Mouse (Mus musculus) kidney, embryonic 14.5 days (tissue): ENCODE results near the gene Tnxb. TPM values are rescaled to one million over a fixed set of nuclear protein-coding genes. Genes with fewer than 3 reads are reported as not detected.
"Not testable (repeated sequence)": the region's sequence is repeated elsewhere in the genome, so short reads cannot be mapped to it uniquely, and the experiment has no call there.

ENCODE experiments used
- ATAC-seq: fragments of 200-750 bp; cut with Nextera tagmentation; 2 replicates; pipeline ENCODE4 v1.8.0; 2017; ENCODE audit warnings: moderate number of reproducible peaks, mild to moderate bottlenecking, moderate TSS enrichment, moderate library complexity; ENCODE audit not compliant: low FRiP score, low TSS enrichment
- H3K27ac ChIP-seq: fragments of 300-500 bp; sonication (generic); 2 replicates; pipeline ENCODE4 v1.5.1; 2014; ENCODE audit warnings: low read depth, mild to moderate bottlenecking, low read length, moderate library complexity, mixed read lengths
- H3K27me3 ChIP-seq: fragments of 300-500 bp; sonication (generic); 2 replicates; pipeline ENCODE4 v1.6.1; 2014; ENCODE audit warnings: mild to moderate bottlenecking, low read length; ENCODE audit not compliant: control insufficient read depth, insufficient read depth
- H3K36me3 ChIP-seq: fragments of 300-500 bp; sonication (generic); 2 replicates; pipeline ENCODE4 v1.6.1; 2014; ENCODE audit warnings: low read length, mixed read lengths; ENCODE audit not compliant: control insufficient read depth, insufficient read depth
- H3K4me1 ChIP-seq: fragments of 300-500 bp; sonication (generic); 2 replicates; pipeline ENCODE4 v1.6.1; 2014; ENCODE audit warnings: low read length, mixed read lengths; ENCODE audit not compliant: control insufficient read depth, insufficient read depth
- H3K4me2 ChIP-seq: fragments of 300-500 bp; sonication (generic); replicated peaks from 2 replicates; pipeline ENCODE4 v1.6.1; 2014; ENCODE audit warnings: low read depth, mild to moderate bottlenecking, low read length
- H3K4me3 ChIP-seq: fragments of 300-500 bp; sonication (generic); 2 replicates; pipeline ENCODE4 v1.5.1; 2014; ENCODE audit warnings: mild to moderate bottlenecking, low read length
- H3K9ac ChIP-seq: fragments of 300-500 bp; sonication (generic); 2 replicates; pipeline ENCODE4 v1.6.1; 2014; ENCODE audit warnings: low read depth, mild to moderate bottlenecking, low read length, moderate library complexity
- H3K9me3 ChIP-seq: fragments of 300-500 bp; sonication (generic); 2 replicates; pipeline ENCODE4 v1.6.1; 2016; ENCODE audit warnings: low read length; ENCODE audit not compliant: control insufficient read depth
- WGBS: fragments of 180-500 bp; shearing (Covaris S2); extraction: QIAGEN DNeasy Blood & Tissue Kit; methylation state at CpG from one replicate; pipeline ENCODE4 v1.1.7; 2014; 5-methylcytosine and 5-hydroxymethylcytosine counted together
- polyA plus RNA-seq: library from polyadenylated mRNA; unstranded; fragments of >200 nt; fragmentation: Nextera tagmentation; extraction: Ambion mirVana; gene quantifications from 2 replicates; pipeline ENCODE4 v1.2.1, GENCODE M21; 2014

The Tnxb gene
- polyA plus RNA-seq, 1 experiment from 2014 or later, result 0.15 TPM

DNA sequence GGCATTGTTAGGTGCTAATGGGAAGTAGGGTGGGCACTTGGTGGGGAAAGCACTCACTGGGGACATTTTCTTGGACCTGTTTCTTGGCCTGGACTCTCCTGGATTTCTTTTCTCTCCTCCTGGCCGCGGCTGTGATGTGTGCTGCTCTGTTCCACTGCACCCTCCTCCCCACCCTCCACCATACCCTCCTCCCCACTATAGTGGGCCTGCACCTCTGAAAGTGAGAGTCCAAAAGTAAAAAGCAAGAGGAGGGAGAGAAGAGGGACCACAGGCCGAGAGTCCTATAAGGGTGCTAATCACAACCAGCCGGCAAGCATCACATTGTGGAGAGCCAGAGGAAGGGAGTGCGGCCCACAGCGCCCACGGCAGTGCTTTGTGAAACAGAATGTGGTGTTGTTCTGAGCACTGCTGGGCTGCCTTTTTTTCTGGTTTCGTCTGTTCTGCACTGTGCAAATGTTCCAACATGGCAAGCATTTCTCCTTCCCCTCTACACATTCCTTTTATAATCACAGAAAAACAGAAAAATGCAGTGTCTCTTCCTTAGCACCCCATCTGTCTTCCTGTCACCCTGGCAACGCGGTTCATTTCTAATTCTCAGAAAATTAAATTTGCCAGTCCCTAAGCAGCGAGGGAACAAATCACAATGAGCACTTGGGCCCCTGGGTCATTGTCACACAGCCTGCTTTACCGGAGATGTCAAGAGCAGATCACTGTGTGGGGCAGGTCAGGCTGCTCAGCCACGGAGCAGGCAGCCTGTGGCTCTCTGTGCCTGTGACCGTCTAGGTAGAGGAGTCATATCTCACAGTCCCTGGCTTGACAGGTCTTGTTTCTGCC is 29.5 kb downstream of the Tnxb start:
- Histone ChIP-seq H3K4me2 (no peak overlapping the region), H3K36me3 (no peaks in the 10 kb centered on the region), H3K27ac (no peak overlapping the region), H3K27me3 (no peaks in the 10 kb centered on the region), H3K4me3 (no peak overlapping the region), H3K4me1 (no peaks in the 10 kb centered on the region), H3K9ac (no peak overlapping the region), H3K9me3 (no peaks in the 10 kb centered on the region)
- ATAC-seq, result no peak
- WGBS, result 57% methylated on average over 14 of the region's 14 CpGs

DNA sequence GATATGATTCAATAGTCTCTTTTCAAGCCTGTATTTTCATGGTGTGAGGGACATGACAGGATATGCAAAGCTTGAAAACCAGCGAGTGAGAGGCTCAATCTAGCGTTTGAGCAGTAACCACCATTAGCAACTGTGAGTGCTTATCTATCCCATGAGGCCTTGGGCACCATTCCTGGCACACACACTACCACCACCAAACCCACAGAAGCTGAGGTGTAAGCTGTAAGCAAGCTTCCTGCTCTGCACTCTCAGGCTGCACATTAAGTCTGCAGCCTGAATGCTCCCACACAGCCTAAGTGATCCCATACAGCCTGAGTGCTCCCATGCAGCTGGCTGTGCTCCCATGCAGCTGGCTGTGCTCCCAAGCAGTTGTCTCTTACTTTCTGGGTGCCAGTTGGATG is 30.3 kb downstream of the Tnxb start:
- Histone ChIP-seq H3K4me1 (no peaks in the 10 kb centered on the region), H3K4me2 (no peak overlapping the region), H3K36me3 (no peaks in the 10 kb centered on the region), H3K9ac (no peak overlapping the region), H3K4me3 (no peak overlapping the region), H3K27ac (no peak overlapping the region), H3K27me3 (no peaks in the 10 kb centered on the region), H3K9me3 (no peaks in the 10 kb centered on the region)
- no peak for ATAC-seq
- 78% methylated on average over 2 of the region's 2 CpGs for WGBS

DNA sequence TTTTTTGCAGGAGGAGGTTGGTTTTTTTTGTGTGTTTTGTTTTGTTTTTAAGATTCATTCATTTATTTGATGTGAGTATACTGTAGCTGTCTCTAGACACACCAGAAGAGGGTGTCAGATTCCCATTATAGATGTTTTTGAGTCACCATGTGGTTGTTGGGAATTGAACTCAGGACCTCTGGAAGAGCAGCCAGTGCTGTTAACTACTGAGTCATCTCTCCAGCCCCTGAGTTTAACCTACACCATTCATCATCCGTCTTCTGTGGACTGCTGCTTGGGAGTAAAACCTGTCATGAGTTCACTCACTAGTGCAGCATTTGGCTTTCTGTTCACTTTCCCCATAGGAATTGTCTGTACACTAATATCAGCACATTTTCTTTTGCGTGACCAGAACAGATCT is 36.1 kb downstream of the Tnxb start:
- H3K9ac ChIP-seq, ATAC-seq: not testable (repeated sequence)

DNA sequence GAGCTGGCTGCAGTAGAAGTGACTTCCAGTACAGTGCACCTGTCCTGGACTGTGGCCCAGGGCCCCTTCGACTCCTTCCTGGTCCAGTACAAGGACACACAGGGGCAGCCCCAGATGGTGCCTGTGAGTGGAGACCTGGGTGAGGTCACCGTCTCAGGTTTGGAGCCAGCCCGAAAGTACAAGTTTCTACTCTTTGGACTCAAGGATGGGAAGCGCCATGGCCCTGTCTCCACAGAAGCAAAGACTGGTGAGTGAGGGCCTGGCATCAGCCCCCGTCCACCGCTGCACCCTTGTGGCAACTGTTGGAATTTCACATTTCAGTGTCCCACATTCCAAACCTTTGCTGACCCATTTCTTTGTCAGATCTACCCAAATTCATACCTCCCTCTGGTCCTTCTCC is 42.6 kb downstream of the Tnxb start:
- Histone ChIP-seq H3K4me1 (no peaks in the 10 kb centered on the region), H3K36me3 (no peaks in the 10 kb centered on the region), H3K4me3 (no peak overlapping the region), H3K9ac (no peak overlapping the region), H3K27ac (no peak overlapping the region), H3K4me2 (no peak overlapping the region), H3K27me3 (no peaks in the 10 kb centered on the region), H3K9me3 (no peaks in the 10 kb centered on the region)
- no peak for ATAC-seq
- 46% methylated on average over 6 of the region's 6 CpGs for WGBS

More for the DNA sequence above, 36.1 kb downstream of the Tnxb start:
- H3K4me1 ChIP-seq, H3K27me3 ChIP-seq, H3K36me3 ChIP-seq, H3K4me3 ChIP-seq, H3K9me3 ChIP-seq, H3K27ac ChIP-seq, H3K4me2 ChIP-seq: not testable (repeated sequence)
- 78% methylated on average over 2 of the region's 2 CpGs for WGBS

DNA sequence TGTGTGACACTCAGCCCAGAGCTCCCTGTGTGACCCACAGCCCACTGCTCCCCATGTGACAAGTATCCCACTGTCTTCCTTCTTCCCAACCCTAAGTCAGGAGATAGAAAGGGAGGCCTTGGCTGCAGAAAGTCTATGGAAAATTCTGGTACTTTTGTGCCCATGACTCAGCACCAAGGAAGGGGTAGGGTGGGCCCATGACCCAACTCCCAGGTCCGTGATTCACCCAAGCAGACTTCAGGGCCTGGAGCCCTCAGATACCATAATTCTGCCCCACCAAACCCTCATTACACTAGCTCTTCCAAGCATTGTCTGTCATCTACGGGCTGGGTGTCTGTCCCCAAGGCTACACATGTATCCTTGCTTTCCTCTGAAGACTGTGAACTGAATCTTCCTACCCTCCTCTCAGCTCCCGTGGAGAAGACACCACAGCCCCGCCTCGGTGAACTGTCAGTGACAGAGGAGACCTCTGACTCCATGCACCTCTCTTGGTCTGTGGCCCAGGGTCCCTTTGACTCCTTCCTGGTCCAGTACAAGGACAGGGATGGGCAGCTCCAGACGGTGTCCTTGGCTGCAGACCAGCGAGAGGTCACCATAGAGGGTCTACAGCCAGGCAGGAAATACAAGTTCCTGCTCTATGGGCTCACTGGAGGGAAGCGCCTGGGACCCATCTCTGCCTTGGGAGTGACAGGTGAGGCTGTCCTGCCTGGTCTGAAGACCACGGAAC is 44.0 kb downstream of the Tnxb start:
- not testable (repeated sequence) for H3K9me3 ChIP-seq, H3K9ac ChIP-seq, H3K4me2 ChIP-seq, H3K4me1 ChIP-seq, H3K27ac ChIP-seq, H3K4me3 ChIP-seq, H3K36me3 ChIP-seq, H3K27me3 ChIP-seq, ATAC-seq
- 75% methylated on average over 9 of the region's 9 CpGs for WGBS

DNA sequence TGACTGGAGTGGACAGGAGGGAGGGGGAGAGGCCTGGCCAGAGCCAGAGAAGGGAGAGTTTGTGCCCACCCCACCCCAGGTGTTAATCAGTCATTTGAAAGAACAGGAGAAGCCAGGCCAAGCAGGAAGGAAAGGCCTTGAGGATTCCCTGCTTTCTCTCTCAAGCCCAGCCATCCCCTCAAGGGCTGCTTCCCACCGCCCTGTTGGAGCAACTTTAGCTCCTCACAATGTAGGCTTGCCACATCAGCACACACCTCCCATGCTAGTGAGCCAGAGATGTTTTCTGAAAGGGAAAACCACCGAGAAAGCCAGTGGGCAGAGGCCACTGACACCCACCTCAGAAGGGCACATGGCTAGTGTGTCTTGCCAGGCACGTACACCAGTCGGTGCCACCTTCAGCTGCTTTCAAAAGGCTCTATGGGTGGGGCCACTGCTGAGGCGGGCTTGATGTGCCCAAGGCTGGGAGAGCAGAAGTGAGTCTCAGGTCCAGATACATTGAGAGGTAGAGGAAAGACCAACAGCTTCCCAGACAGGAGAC is 44.6 kb downstream of the Tnxb start:
- not testable (repeated sequence) for H3K9ac ChIP-seq, H3K4me3 ChIP-seq, H3K4me1 ChIP-seq, ATAC-seq, H3K9me3 ChIP-seq, H3K36me3 ChIP-seq, H3K4me2 ChIP-seq, H3K27me3 ChIP-seq, H3K27ac ChIP-seq
- 78% methylated on average over 5 of the region's 5 CpGs for WGBS

DNA sequence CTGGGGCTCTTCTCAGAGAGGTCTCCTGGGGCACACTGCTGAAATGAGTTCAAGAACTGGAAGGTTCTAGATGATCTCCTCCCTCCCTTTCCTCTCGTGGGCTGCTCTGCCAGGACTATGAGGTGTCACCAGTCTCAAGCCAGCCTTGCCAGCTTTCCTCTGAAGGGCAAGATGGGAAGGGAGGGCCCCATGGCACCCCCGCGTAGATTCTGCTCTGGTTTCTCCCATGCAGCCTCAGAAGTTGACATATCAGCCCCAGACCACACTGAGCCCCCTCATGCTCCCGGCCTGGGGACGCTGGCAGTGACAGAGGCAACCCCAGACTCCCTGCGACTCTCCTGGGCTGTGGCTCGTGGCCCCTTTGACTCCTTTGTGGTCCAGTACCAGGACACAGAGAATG is 45.1 kb downstream of the Tnxb start:
- H3K9me3 ChIP-seq, H3K27me3 ChIP-seq, H3K9ac ChIP-seq, H3K36me3 ChIP-seq, H3K4me3 ChIP-seq, H3K27ac ChIP-seq, H3K4me1 ChIP-seq, H3K4me2 ChIP-seq, ATAC-seq: not testable (repeated sequence)
- WGBS, result 86% methylated on average over 6 of the region's 7 CpGs

DNA sequence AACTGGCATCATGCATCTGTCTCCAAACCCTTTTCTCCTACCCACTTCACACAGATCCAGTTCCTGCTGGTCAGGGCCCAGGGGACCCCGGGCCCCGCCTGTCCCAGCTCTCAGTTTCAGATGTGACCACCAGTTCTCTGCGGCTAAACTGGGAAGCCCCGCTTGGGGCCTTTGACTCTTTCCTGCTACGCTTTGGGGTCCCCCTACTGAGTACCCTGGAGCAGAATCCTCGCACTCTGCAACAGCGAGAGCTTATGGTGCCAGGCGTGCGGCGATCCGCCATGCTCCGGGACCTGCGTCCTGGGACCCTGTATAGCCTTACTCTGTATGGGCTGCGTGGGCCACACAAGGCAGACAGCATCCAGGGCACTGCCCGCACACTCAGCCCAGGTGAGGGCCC is 45.9 kb downstream of the Tnxb start:
- 92% methylated on average over 15 of the region's 15 CpGs for WGBS
- Histone ChIP-seq H3K4me3 (no peak overlapping the region), H3K27me3 (no peaks in the 10 kb centered on the region), H3K4me1 (no peaks in the 10 kb centered on the region), H3K27ac (no peak overlapping the region), H3K4me2 (no peak overlapping the region), H3K36me3 (no peaks in the 10 kb centered on the region), H3K9me3 (no peaks in the 10 kb centered on the region), H3K9ac (no peak overlapping the region)
- ATAC-seq, result no peak

DNA sequence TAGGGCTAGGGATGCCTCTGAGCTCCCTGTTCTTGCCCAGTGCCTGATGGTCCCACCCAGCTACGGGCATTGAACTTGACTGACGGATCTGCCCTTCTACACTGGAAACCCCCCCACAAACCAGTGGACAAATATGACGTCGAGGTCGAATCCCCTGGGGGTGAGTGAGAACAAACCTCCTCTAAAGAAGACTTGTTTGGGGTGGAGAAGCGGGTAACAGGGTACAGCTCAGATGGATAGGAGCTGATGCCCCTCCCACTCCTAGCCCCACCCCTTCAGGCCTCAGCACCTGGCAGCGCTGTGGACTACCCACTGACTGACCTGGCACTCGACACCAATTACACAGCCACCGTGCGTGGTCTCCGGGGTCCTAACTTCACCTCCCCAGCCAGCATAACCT is 47.1 kb downstream of the Tnxb start:
- ATAC-seq, result no peak
- 81% methylated on average over 11 of the region's 11 CpGs for WGBS
- no peak overlapping the region for H3K4me3 ChIP-seq
- no peaks in the 10 kb centered on the region for H3K4me1 ChIP-seq
- no peak overlapping the region for H3K4me2 ChIP-seq
- no peaks in the 10 kb centered on the region for H3K27me3 ChIP-seq
- no peaks in the 10 kb centered on the region for H3K9me3 ChIP-seq
- no peaks in the 10 kb centered on the region for H3K36me3 ChIP-seq
- no peak overlapping the region for H3K9ac ChIP-seq
- H3K27ac ChIP-seq, result no peak overlapping the region
